Mouse (Mus musculus) limb, embryonic 14.5 days (tissue): ENCODE data around the gene Gprasp1. TPM values are rescaled to one million over a fixed set of nuclear protein-coding genes. Genes with fewer than 3 reads are reported as not detected.
"Not testable (repeated sequence)": the region's sequence is repeated elsewhere in the genome, so short reads cannot be mapped to it uniquely, and the experiment has no call there.

Experiments
- ATAC-seq: fragments of 200-750 bp; cut with Nextera tagmentation; 2 replicates; pipeline ENCODE4 v1.8.0; 2017; ENCODE audit warnings: low read depth, moderate number of reproducible peaks, moderate TSS enrichment; ENCODE audit not compliant: low FRiP score
- DNase-seq: peaks from one replicate; pipeline ENCODE4 v3.0.0-alpha.2; 2015; ENCODE audit warnings: low spot score
- H3K27ac ChIP-seq: fragments of 300-500 bp; sonication (generic); replicated peaks from 2 replicates; pipeline ENCODE4 v1.5.1; 2014; ENCODE audit warnings: low read depth, mild to moderate bottlenecking, low read length, moderate library complexity, mixed read lengths
- H3K27me3 ChIP-seq: fragments of 300-500 bp; sonication (generic); 2 replicates; pipeline ENCODE4 v1.6.1; 2014; ENCODE audit warnings: low read length, mixed read lengths; ENCODE audit not compliant: control insufficient read depth, insufficient read depth
- H3K36me3 ChIP-seq: fragments of 300-500 bp; sonication (generic); 2 replicates; pipeline ENCODE4 v1.6.1; 2014; ENCODE audit warnings: mild to moderate bottlenecking, low read length, moderate library complexity, mixed read lengths; ENCODE audit not compliant: control insufficient read depth, insufficient read depth
- H3K4me1 ChIP-seq: fragments of 300-500 bp; sonication (generic); 2 replicates; pipeline ENCODE4 v1.6.1; 2014; ENCODE audit warnings: antibody characterized with exemption, low read length, mixed read lengths; ENCODE audit not compliant: control insufficient read depth, insufficient read depth
- H3K4me2 ChIP-seq: fragments of 300-500 bp; sonication (generic); replicated peaks from 2 replicates; pipeline ENCODE4 v1.6.1; 2014; ENCODE audit warnings: low read depth, mild to moderate bottlenecking, low read length, moderate library complexity; ENCODE audit not compliant: severe bottlenecking
- H3K4me3 ChIP-seq: fragments of 300-500 bp; sonication (generic); replicated peaks from 2 replicates; pipeline ENCODE4 v1.5.1; 2014; ENCODE audit warnings: low read length
- H3K9ac ChIP-seq: fragments of 300-500 bp; sonication (generic); 2 replicates; pipeline ENCODE4 v1.6.1; 2014; ENCODE audit warnings: mild to moderate bottlenecking, low read depth, low read length, moderate library complexity; ENCODE audit not compliant: severe bottlenecking
- H3K9me3 ChIP-seq: fragments of 300-500 bp; sonication (generic); 2 replicates; pipeline ENCODE4 v1.6.1; 2016; ENCODE audit warnings: low read length; ENCODE audit not compliant: control insufficient read depth
- POLR2A ChIP-seq: fragments of 200-500 bp; IDR thresholded peaks from 2 replicates; pipeline ENCODE4 v1.8.0; 2012; ENCODE audit warnings: inconsistent platforms, mild to moderate bottlenecking, moderate library complexity, borderline replicate concordance; ENCODE audit not compliant: insufficient read depth, insufficient read length; ENCODE audit errors: extremely low read depth
- WGBS: fragments of 180-500 bp; shearing (Covaris S2); extraction: QIAGEN DNeasy Blood & Tissue Kit; methylation state at CpG from one replicate; pipeline ENCODE4 v1.1.7; 2014; 5-methylcytosine and 5-hydroxymethylcytosine counted together
- polyA plus RNA-seq, 2 experiments: library from polyadenylated mRNA; depleted of rRNA in 1 of 2; stranded (reverse) in 1 of 2; unstranded in 1 of 2; fragments of >200 nt; fragmentation: Nextera tagmentation in 1 of 2; extraction: Ambion mirVana in 1 of 2; gene quantifications; 2 replicates each; pipeline versions ENCODE4 v1.2.1 to v1.2.3; 2012 to 2014

The Gprasp1 gene
- polyA plus RNA-seq, 2 experiments: 52.0 to 73.4 TPM

- 71% methylated on average over 3 of the region's 3 CpGs for WGBS
- Histone ChIP-seq H3K9me3 (no peaks in the 10 kb centered on the region), H3K27ac (no peak overlapping the region), H3K36me3 (no peaks in the 10 kb centered on the region), H3K4me1 (no peaks in the 10 kb centered on the region), H3K27me3 (no peaks in the 10 kb centered on the region), H3K4me3 (no peak overlapping the region), H3K4me2 (no peak overlapping the region), H3K9ac (no peak overlapping the region)
- TF ChIP-seq POLR2A: no peak
- DNase-seq (no peak), ATAC-seq (no peak)
Measured at GRCm38 (mm10) chrX:135768043-135768548, 25.6 kb downstream of the Gprasp1 start.

GRCm38 (mm10) chrX:135768565-135768964 lies 26.0 kb downstream of the Gprasp1 start:
- Histone ChIP-seq H3K4me3 (no peak overlapping the region), H3K27me3 (no peaks in the 10 kb centered on the region), H3K4me2 (no peak overlapping the region), H3K4me1 (no peaks in the 10 kb centered on the region), H3K27ac (no peak overlapping the region), H3K9ac (no peak overlapping the region), H3K36me3 (no peaks in the 10 kb centered on the region), H3K9me3 (no peaks in the 10 kb centered on the region)
- no peak for TF ChIP-seq POLR2A
- DNase-seq (no peak), ATAC-seq (no peak)
- WGBS: 84% methylated on average over 2 of the region's 2 CpGs

GRCm38 (mm10) chrX:135791536-135791935 lies 49.0 kb downstream of the Gprasp1 start:
- TF ChIP-seq POLR2A: no peak
- Histone ChIP-seq H3K36me3 (no peaks in the 10 kb centered on the region), H3K27me3 (no peaks in the 10 kb centered on the region), H3K4me1 (no peaks in the 10 kb centered on the region), H3K9ac (no peak overlapping the region), H3K4me3 (no peak overlapping the region), H3K27ac (peak overlapping the region; percentile 43; the same call in 1 of the 2 replicates), H3K4me2 (no peak overlapping the region), H3K9me3 (no peaks in the 10 kb centered on the region)
- ATAC-seq (no peak), DNase-seq (no peak)

- no peak for TF ChIP-seq POLR2A
- 49% methylated on average over 6 of the region's 6 CpGs for WGBS
- Histone ChIP-seq H3K36me3 (no peaks in the 10 kb centered on the region), H3K4me2 (no peak overlapping the region), H3K4me1 (no peaks in the 10 kb centered on the region), H3K4me3 (no peak overlapping the region), H3K9me3 (no peaks in the 10 kb centered on the region), H3K27ac (peak overlapping the region; percentile 43; the same call in 1 of the 2 replicates), H3K27me3 (no peaks in the 10 kb centered on the region), H3K9ac (no peak overlapping the region)
- DNase-seq: peak; percentile 34
- peak; percentile 49; the same call in 1 of the 2 replicates for ATAC-seq
Measured at GRCm38 (mm10) chrX:135792326-135792725, 49.8 kb downstream of the Gprasp1 start.

- H3K4me1 ChIP-seq, H3K9me3 ChIP-seq, H3K27me3 ChIP-seq, H3K27ac ChIP-seq: not testable (repeated sequence)
- DNase-seq: peak; percentile 70
- Histone ChIP-seq H3K36me3 (peaks cover 18% of the 10 kb centered on the region), H3K4me2 (peak overlapping the region; percentile 52), H3K9ac (peak overlapping the region; percentile 56), H3K4me3 (peak overlapping the region; percentile 50)
- WGBS: 42% methylated on average over 24 of the region's 27 CpGs
- ATAC-seq: peak; percentile 91
Measured at GRCm38 (mm10) chrX:135795591-135796304, 53.2 kb downstream of the Gprasp1 start.

GRCm38 (mm10) chrX:135796305-135797211 lies 54.0 kb downstream of the Gprasp1 start:
- DNase-seq: not testable (repeated sequence)
- WGBS: 12% methylated on average over 17 of the region's 26 CpGs

GRCm38 (mm10) chrX:135797212-135797644 lies 54.7 kb downstream of the Gprasp1 start, which contains the start of gene Bhlhb9:
Gene Bhlhb9 (plus strand): TSS chrX:135797594.
- 7% methylated on average over 3 of the region's 5 CpGs for WGBS
- Histone ChIP-seq H3K36me3 (peaks cover 31% of the 10 kb centered on the region), H3K4me2 (peak within 1 kb of the TSS; percentile 52), H3K4me3 (peak within 1 kb of the TSS; percentile 50), H3K9ac (peak within 1 kb of the TSS; percentile 56)
- DNase-seq: peak; percentile 47
- not testable (repeated sequence) for H3K27ac ChIP-seq, H3K4me1 ChIP-seq, H3K9me3 ChIP-seq, ATAC-seq, H3K27me3 ChIP-seq

More at GRCm38 (mm10) chrX:135796305-135797211, 54.0 kb downstream of the Gprasp1 start:
- not testable (repeated sequence) for H3K27me3 ChIP-seq, H3K27ac ChIP-seq, H3K4me1 ChIP-seq, H3K9me3 ChIP-seq
- Histone ChIP-seq H3K4me2 (peak overlapping the region; percentile 52), H3K36me3 (peaks cover 26% of the 10 kb centered on the region), H3K9ac (peak overlapping the region; percentile 56), H3K4me3 (peak overlapping the region; percentile 50)
- peak; percentile 31 for ATAC-seq
